Mouse (Mus musculus): ENCODE results near the gene Stac3.

The Stac3 gene

GRCm38 (mm10) chr10:127509051-127509836, 7.8 kb downstream of the Stac3 start:
- DNase-seq (ENCODE audit: low spot score in 2 of 2): peak; percentile 85 to 96

GRCm38 (mm10) chr10:127509837-127510701, 8.6 kb downstream of the Stac3 start:
- DNase-seq (ENCODE audit: low spot score in 2 of 2): peak in 1 of 2 experiments; percentile 60

GRCm38 (mm10) chr10:127510895-127511617, 9.6 kb downstream of the Stac3 start:
- peak in 1 of 2 experiments; percentile 60 for DNase-seq (ENCODE audit: low spot score in 2 of 2)

- no peak for DNase-seq (ENCODE audit: low spot score in 2 of 2)
Measured at GRCm38 (mm10) chr10:127511634-127512306, 10.3 kb downstream of the Stac3 start.

- no peak for DNase-seq (ENCODE audit: low spot score in 2 of 2)
Measured at GRCm38 (mm10) chr10:127512307-127512666, 10.8 kb downstream of the Stac3 start.

- peak; percentile 92 to 99 for DNase-seq (ENCODE audit: low spot score in 2 of 2)
Measured at GRCm38 (mm10) chr10:127512813-127513212, 11.3 kb downstream of the Stac3 start.

- no peak for DNase-seq (ENCODE audit: low spot score in 2 of 2)
Measured at GRCm38 (mm10) chr10:127513501-127514091, 12.1 kb downstream of the Stac3 start.

- DNase-seq (ENCODE audit: low spot score in 2 of 2): no peak
Measured at GRCm38 (mm10) chr10:127514111-127514698, 12.7 kb downstream of the Stac3 start.

GRCm38 (mm10) chr10:127514764-127515163, 13.3 kb downstream of the Stac3 start, which contains the start of gene Ndufa4l2:
TSS of gene Ndufa4l2 (plus strand) at chr10:127514967.
- DNase-seq (ENCODE audit: low spot score in 2 of 2): no peak

- no peak for DNase-seq (ENCODE audit: low spot score in 2 of 2)
Measured at GRCm38 (mm10) chr10:127515271-127515982, 13.9 kb downstream of the Stac3 start.

- DNase-seq (ENCODE audit: low spot score in 2 of 2): no peak
Measured at GRCm38 (mm10) chr10:127515983-127516459, 14.5 kb downstream of the Stac3 start.

- no peak for DNase-seq (ENCODE audit: low spot score in 2 of 2)
Measured at GRCm38 (mm10) chr10:127516576-127517260, 15.2 kb downstream of the Stac3 start.

- DNase-seq (ENCODE audit: low spot score in 2 of 2): no peak
Measured at GRCm38 (mm10) chr10:127517941-127518340, 16.5 kb downstream of the Stac3 start.

GRCm38 (mm10) chr10:127519041-127519701, 17.7 kb downstream of the Stac3 start:
- no peak for DNase-seq (ENCODE audit: low spot score in 2 of 2)

- DNase-seq (ENCODE audit: low spot score in 2 of 2): no peak
Measured at GRCm38 (mm10) chr10:127519903-127520713, 18.6 kb downstream of the Stac3 start.

GRCm38 (mm10) chr10:127520714-127521357, 19.4 kb downstream of the Stac3 start:
- no peak for DNase-seq (ENCODE audit: low spot score in 2 of 2)

- DNase-seq (ENCODE audit: low spot score in 2 of 2): no peak
Measured at GRCm38 (mm10) chr10:127521611-127522080, 20.2 kb downstream of the Stac3 start.
